Mouse (Mus musculus) CH12.LX (cell line): ENCODE data around the gene Bace1.

Experiments
- CTCF ChIP-seq, 2 experiments: IDR thresholded peaks in 1 of 2; conservative IDR thresholded peaks in 1 of 2; 2 replicates each; pipeline ENCODE4 v1.5.1; 2011 to 2012; ENCODE audit warnings: low read depth in 2 of 2, low read length in 2 of 2, improper control_type of control experiment in 1 of 2, inconsistent platforms in 1 of 2, mild to moderate bottlenecking in 1 of 2, moderate library complexity in 1 of 2
- EP300 ChIP-seq: IDR thresholded peaks from 2 replicates; pipeline ENCODE4 v1.6.1; 2011; ENCODE audit warnings: low read length, improper control_type of control experiment
- IRF4 ChIP-seq: IDR thresholded peaks from 2 replicates; pipeline ENCODE4 v1.6.1; 2014; ENCODE audit warnings: low read depth, mild to moderate bottlenecking, inconsistent platforms, low read length, improper control_type of control experiment
- RAD21 ChIP-seq: IDR thresholded peaks from 2 replicates; pipeline ENCODE4 v1.6.1; 2011; ENCODE audit warnings: low read depth, mild to moderate bottlenecking, low read length, improper control_type of control experiment, moderate library complexity
- TCF12 ChIP-seq: IDR thresholded peaks from 2 replicates; pipeline ENCODE4 v1.6.1; 2014; ENCODE audit warnings: low read depth, mild to moderate bottlenecking, inconsistent platforms, low read length, improper control_type of control experiment

- TF ChIP-seq CTCF (conservative IDR thresholded peaks at IDR 0.05 in 1 of 2, IDR thresholded peaks at IDR 0.05 in 1 of 2; ENCODE audit: low read depth in 2 of 2, low read length in 2 of 2): no peak
- TF ChIP-seq TCF12: no peak
- no peak for TF ChIP-seq RAD21
- no peak for TF ChIP-seq EP300
- no peak for TF ChIP-seq IRF4
Measured at GRCm38 (mm10) chr9:45851776-45852175, 13.4 kb downstream of the Bace1 start.
